In the genomic region with DNA sequence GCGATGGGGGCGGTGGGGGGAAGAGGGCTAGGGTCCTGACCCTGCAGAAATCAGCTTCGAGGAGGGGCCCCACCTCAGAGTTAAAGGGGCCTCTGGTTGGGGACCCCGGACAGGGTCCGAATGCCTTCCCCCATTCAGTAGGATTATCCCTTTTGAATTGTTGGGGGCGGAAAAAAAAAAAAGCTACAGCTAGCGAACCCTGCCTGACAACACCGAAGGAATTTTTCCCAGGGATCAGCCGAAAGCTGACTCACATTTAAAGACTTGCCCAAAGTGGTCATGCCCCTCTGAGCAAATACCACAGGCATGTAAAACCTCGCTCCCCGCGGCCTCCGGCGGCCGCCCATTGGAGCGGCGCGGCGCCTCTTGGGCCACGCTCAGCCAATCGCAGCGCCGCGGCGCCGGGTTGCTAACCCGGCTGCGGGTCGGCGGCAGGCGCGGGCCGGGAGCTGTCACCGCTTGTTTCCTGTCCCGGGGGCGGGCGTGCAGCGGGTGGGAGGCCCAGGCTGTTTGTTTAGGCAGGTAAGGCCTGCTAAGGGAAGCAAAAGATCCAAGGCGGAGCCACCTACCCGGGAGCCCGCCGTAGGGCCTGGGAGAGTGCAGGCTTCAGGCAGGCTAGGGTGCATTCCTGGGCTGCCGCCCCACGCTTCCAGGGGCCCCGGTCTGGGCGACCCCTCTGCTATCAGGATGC, we compare ENCODE assay signal across 8 mouse cellular contexts.
DNase-seq lines count a peak whose midpoint lies in the region; ATAC-seq and TF ChIP-seq lines count a peak whose summit lies in the region.

No protein-coding gene starts in this region.

- peak; percentile 71 for DNase-seq in MN1 (ENCODE audit: low spot score)
- DNase-seq in cerebellum, adult 8-10 months: peak; percentile 76
- DNase-seq in forelimb bud, embryonic 11.5 days (ENCODE audit: low read depth, low spot score): peak; percentile 94
- DNase-seq in hindbrain, embryonic 10.5 days (ENCODE audit: low spot score): peak; percentile 90
- DNase-seq in layer of hippocampus, postnatal 10 days (ENCODE audit: low spot score in 2 of 2): peak; percentile 61 to 79
- DNase-seq in lung, postnatal 0 days (ENCODE audit: low spot score): peak; percentile 97
- peak; percentile 64 for DNase-seq in ovary, postnatal 14 days (ENCODE audit: low spot score)
- peak; percentile 89 to 92 for DNase-seq in thymus, postnatal 10 days (ENCODE audit: low spot score in 2 of 2)

- peak; percentile 96 for ATAC-seq in lung, postnatal 0 days

- peak overlapping the region; percentile 53 for H3K4me3 ChIP-seq in hindbrain, embryonic 10.5 days
- peak overlapping the region; percentile 19 for H3K4me3 ChIP-seq in lung, postnatal 0 days (ENCODE audit: low read depth, low read length)

- TF ChIP-seq CTCF in lung, postnatal 0 days (IDR thresholded peaks at IDR 0.05): no peak

- no peaks in the 10 kb centered on the region for H3K9me3 ChIP-seq in hindbrain, embryonic 10.5 days
- no peaks in the 10 kb centered on the region for H3K9me3 ChIP-seq in lung, postnatal 0 days (ENCODE audit: low read length)

- WGBS in hindbrain, embryonic 10.5 days: under 1% methylated on average over 46 of the region's 46 CpGs
- 0% methylated on average over 36 of the region's 46 CpGs for WGBS in lung, postnatal 0 days

- peaks cover 64% of the 10 kb centered on the region for H3K4me1 ChIP-seq in hindbrain, embryonic 10.5 days (replicated peaks)
- peaks cover 18% of the 10 kb centered on the region; the same call in 1 of the 2 replicates for H3K4me1 ChIP-seq in lung, postnatal 0 days (ENCODE audit: insufficient read depth, low read depth, low read length)

- no peaks in the 10 kb centered on the region for H3K36me3 ChIP-seq in hindbrain, embryonic 10.5 days
- H3K36me3 ChIP-seq in lung, postnatal 0 days (ENCODE audit: insufficient read depth, low read length): no peaks in the 10 kb centered on the region

- TF ChIP-seq EP300 in lung, postnatal 0 days (IDR thresholded peaks at IDR 0.05): peak; percentile 82

- H3K4me2 ChIP-seq in lung, postnatal 0 days (replicated peaks; ENCODE audit: low read depth, low read length): peak overlapping the region; percentile 49

- peak overlapping the region; percentile 6; the same call in 1 of the 2 replicates for H3K9ac ChIP-seq in lung, postnatal 0 days (replicated peaks; ENCODE audit: low read depth)

- peak overlapping the region; percentile 90 for H3K27ac ChIP-seq in hindbrain, embryonic 10.5 days
- peak overlapping the region; percentile 94 for H3K27ac ChIP-seq in lung, postnatal 0 days (ENCODE audit: low read length)

- peaks cover 15% of the 10 kb centered on the region for H3K27me3 ChIP-seq in hindbrain, embryonic 10.5 days (ENCODE audit: insufficient read depth, poor library complexity, severe bottlenecking)
- no peaks in the 10 kb centered on the region for H3K27me3 ChIP-seq in lung, postnatal 0 days (replicated peaks; ENCODE audit: insufficient read depth, low read length)

Comparison
In these comparisons a context has a peak if more than half of its experiments do, and no peak if none do; other contexts are left out.
1. Peak in every context shown above with its lines: DNase-seq, ATAC-seq, H3K4me3 ChIP-seq and H3K27ac ChIP-seq.